Mouse (Mus musculus): ENCODE data around the gene Krtap6-5. TPM values are rescaled to one million over a fixed set of nuclear protein-coding genes. Genes with fewer than 3 reads are reported as not detected.

Krtap6-5 gene
- not detected for polyA plus RNA-seq (2015; fragmentation: Illumina TruSeq; extraction: RNeasy Lipid Tissue Mini Kit (QIAGEN cat#74804); ENCODE audit: insufficient read depth, low replicate concordance)

DNA sequence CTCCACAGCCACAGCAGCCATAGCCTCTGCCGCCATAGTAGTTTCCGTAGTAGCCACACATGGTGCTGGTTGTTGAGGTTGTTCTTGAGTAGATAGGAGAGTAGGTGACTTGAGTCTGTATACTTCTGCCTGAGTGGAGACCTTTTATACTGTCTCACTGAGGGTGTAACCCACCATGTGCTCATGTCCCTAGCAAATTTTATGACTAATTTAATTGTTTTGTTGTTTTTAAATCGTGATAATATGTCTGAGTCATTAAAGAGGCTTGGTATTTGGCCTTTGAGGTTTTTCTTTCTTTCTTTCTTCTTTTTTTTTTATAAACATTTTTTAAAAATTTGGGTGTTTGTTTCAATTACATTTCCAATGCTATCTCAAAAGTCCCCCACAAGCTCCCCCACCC, at the start of gene Krtap6-5:
Krtap6-5 (minus strand) TSS at position 101 of the 400 bp plus-strand sequence.

DNA sequence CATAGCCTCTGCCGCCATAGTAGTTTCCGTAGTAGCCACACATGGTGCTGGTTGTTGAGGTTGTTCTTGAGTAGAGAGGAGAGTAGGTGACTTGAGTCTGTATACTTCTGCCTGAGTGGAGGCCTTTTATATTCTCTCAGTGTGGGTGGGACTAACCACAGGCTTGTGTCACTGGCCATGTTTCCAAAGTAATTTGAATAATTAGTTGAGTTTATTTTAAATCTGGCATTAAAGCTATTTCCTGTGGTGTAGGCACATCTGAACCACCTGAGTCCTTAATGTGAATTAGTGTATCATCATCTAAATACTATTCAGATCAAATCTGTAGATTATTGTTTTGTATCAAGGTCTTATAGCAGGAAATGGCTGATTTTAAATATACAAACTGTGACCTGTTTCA, 16.2 kb upstream of the Krtap6-5 start, which contains the start of gene 1110025L11Rik:
1110025L11Rik (minus strand) TSS at position 101 of the 400 bp plus-strand sequence.

DNA sequence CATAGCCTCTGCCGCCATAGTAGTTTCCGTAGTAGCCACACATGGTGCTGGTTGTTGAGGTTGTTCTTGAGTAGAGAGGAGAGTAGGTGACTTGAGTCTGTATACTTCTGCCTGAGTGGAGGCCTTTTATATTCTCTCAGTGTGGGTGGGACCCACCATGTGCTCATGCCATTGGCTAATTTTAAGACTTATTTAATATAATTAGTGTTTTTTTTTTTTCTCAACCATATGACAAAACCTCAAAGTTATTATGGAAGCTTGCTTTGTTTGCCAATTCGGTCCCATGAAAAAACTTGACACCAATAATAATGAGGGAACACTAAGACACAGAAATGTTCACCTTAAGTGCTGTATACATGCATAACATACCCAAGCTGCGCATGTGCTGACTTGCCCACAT, 6.3 kb downstream of the Krtap6-5 start, which contains the start of gene Gm10228:
Gm10228 (minus strand) TSS at position 101 of the 400 bp plus-strand sequence.

DNA sequence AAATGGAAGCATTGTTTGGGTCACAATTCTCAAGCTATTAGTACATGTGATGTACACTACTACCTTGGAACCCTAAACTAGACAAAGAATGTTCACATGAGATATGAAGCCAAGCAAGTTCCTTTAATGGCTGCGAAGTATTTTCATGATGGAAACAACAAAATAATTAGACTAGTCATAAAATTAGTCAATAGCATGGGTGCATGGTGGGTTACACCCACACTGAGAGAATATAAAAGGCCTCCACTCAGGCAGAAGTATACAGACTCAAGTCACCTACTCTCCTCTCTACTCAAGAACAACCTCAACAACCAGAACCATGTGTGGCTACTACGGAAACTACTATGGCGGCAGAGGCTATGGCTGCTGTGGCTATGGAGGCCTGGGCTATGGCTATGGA, 16.3 kb downstream of the Krtap6-5 start, which contains the start of gene Krtap6-1:
Krtap6-1 (plus strand) TSS at position 301 of the 400 bp plus-strand sequence.

DNA sequence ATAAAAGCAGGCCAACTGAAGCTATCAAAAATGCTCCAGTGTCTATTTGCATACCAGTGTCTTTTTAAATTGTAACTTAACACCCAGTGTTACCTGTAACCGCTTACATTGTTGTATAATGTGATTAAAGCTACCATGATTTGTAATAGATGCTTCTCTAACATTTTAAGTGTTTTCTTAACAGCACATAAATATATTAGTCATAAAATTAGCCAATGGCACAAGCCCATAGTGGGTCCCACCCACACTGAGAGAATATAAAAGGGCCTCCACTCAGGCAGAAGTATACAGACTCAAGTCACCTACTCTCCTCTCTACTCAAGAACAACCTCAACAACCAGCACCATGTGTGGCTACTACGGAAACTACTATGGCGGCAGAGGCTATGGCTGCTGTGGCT, 32.7 kb downstream of the Krtap6-5 start, which contains the start of gene Gm10229:
Gm10229 (plus strand) TSS at position 301 of the 400 bp plus-strand sequence.

DNA sequence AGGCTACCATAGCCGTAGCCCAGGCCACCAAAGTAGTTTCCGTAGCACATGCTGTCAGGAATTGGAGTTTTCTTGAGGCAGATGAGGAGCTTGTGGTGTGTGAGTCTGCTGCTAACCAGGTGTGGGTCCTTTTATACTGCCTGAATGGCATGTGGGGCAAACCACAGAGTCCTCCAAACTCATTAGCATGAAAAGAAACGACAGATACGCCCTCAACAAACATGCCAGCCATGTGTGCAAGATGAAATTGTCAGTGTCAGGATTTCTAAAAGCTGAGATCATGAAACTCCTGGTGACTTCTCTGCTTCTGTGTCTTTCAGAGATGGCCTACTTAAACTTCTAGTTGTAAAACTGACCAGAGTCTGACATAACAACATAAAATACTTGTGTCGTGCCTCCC, 37.0 kb downstream of the Krtap6-5 start, which contains the start of gene Krtap22-2:
Krtap22-2 (minus strand) TSS at position 101 of the 400 bp plus-strand sequence.

Other genes with a start within 250 kb of the Krtap6-5 start
- gene Gm20741, start 235.7 kb downstream of the Krtap6-5 start, polyA plus RNA-seq (2015; fragmentation: Illumina TruSeq; extraction: RNeasy Lipid Tissue Mini Kit (QIAGEN cat#74804); ENCODE audit: insufficient read depth, low replicate concordance) = not detected
- not detected for gene Krtap15, start 227.7 kb downstream of the Krtap6-5 start, polyA plus RNA-seq (2015; fragmentation: Illumina TruSeq; extraction: RNeasy Lipid Tissue Mini Kit (QIAGEN cat#74804); ENCODE audit: insufficient read depth, low replicate concordance)
- gene Krtap14, start 221.7 kb downstream of the Krtap6-5 start, polyA plus RNA-seq (2015; fragmentation: Illumina TruSeq; extraction: RNeasy Lipid Tissue Mini Kit (QIAGEN cat#74804); ENCODE audit: insufficient read depth, low replicate concordance) = not detected
- gene Krtap19-1, start 178.5 kb downstream of the Krtap6-5 start, polyA plus RNA-seq (2015; fragmentation: Illumina TruSeq; extraction: RNeasy Lipid Tissue Mini Kit (QIAGEN cat#74804); ENCODE audit: insufficient read depth, low replicate concordance) = not detected
- not detected for gene Krtap19-2, start 173.6 kb downstream of the Krtap6-5 start, polyA plus RNA-seq (2015; fragmentation: Illumina TruSeq; extraction: RNeasy Lipid Tissue Mini Kit (QIAGEN cat#74804); ENCODE audit: insufficient read depth, low replicate concordance)
- gene Krtap19-3, start 169.8 kb downstream of the Krtap6-5 start, polyA plus RNA-seq (2015; fragmentation: Illumina TruSeq; extraction: RNeasy Lipid Tissue Mini Kit (QIAGEN cat#74804); ENCODE audit: insufficient read depth, low replicate concordance) = not detected
- gene Krtap19-4, start 162.8 kb downstream of the Krtap6-5 start, polyA plus RNA-seq (2015; fragmentation: Illumina TruSeq; extraction: RNeasy Lipid Tissue Mini Kit (QIAGEN cat#74804); ENCODE audit: insufficient read depth, low replicate concordance) = not detected
- gene Krtap19-5, start 151.4 kb downstream of the Krtap6-5 start, polyA plus RNA-seq (2015; fragmentation: Illumina TruSeq; extraction: RNeasy Lipid Tissue Mini Kit (QIAGEN cat#74804); ENCODE audit: insufficient read depth, low replicate concordance) = not detected
- gene Krtap19-9b, start 115.6 kb downstream of the Krtap6-5 start, polyA plus RNA-seq (2015; fragmentation: Illumina TruSeq; extraction: RNeasy Lipid Tissue Mini Kit (QIAGEN cat#74804); ENCODE audit: insufficient read depth, low replicate concordance) = not detected
- gene Krtap16-3, start 85.0 kb downstream of the Krtap6-5 start, polyA plus RNA-seq (2015; fragmentation: Illumina TruSeq; extraction: RNeasy Lipid Tissue Mini Kit (QIAGEN cat#74804); ENCODE audit: insufficient read depth, low replicate concordance) = not detected
- gene Krtap22-2, start 37.1 kb downstream of the Krtap6-5 start, polyA plus RNA-seq (2015; fragmentation: Illumina TruSeq; extraction: RNeasy Lipid Tissue Mini Kit (QIAGEN cat#74804); ENCODE audit: insufficient read depth, low replicate concordance) = not detected
- gene Gm10229, start 32.6 kb downstream of the Krtap6-5 start, polyA plus RNA-seq (2015; fragmentation: Illumina TruSeq; extraction: RNeasy Lipid Tissue Mini Kit (QIAGEN cat#74804); ENCODE audit: insufficient read depth, low replicate concordance) = not detected
- gene Krtap6-1, start 16.2 kb downstream of the Krtap6-5 start, polyA plus RNA-seq (2015; fragmentation: Illumina TruSeq; extraction: RNeasy Lipid Tissue Mini Kit (QIAGEN cat#74804); ENCODE audit: insufficient read depth, low replicate concordance) = not detected
- gene Gm10228, start 6.4 kb downstream of the Krtap6-5 start, polyA plus RNA-seq (2015; fragmentation: Illumina TruSeq; extraction: RNeasy Lipid Tissue Mini Kit (QIAGEN cat#74804); ENCODE audit: insufficient read depth, low replicate concordance) = not detected
- gene 1110025L11Rik, start 16.1 kb upstream of the Krtap6-5 start, polyA plus RNA-seq (2015; fragmentation: Illumina TruSeq; extraction: RNeasy Lipid Tissue Mini Kit (QIAGEN cat#74804); ENCODE audit: insufficient read depth, low replicate concordance) = not detected
- gene Krtap6-3, start 36.1 kb upstream of the Krtap6-5 start, polyA plus RNA-seq (2015; fragmentation: Illumina TruSeq; extraction: RNeasy Lipid Tissue Mini Kit (QIAGEN cat#74804); ENCODE audit: insufficient read depth, low replicate concordance) = not detected
- not detected for gene Gm6358, start 93.0 kb upstream of the Krtap6-5 start, polyA plus RNA-seq (2015; fragmentation: Illumina TruSeq; extraction: RNeasy Lipid Tissue Mini Kit (QIAGEN cat#74804); ENCODE audit: insufficient read depth, low replicate concordance)
- gene Gm10061, start 103.2 kb upstream of the Krtap6-5 start, polyA plus RNA-seq (2015; fragmentation: Illumina TruSeq; extraction: RNeasy Lipid Tissue Mini Kit (QIAGEN cat#74804); ENCODE audit: insufficient read depth, low replicate concordance) = not detected
- gene Gm9789, start 110.1 kb upstream of the Krtap6-5 start, polyA plus RNA-seq (2015; fragmentation: Illumina TruSeq; extraction: RNeasy Lipid Tissue Mini Kit (QIAGEN cat#74804); ENCODE audit: insufficient read depth, low replicate concordance) = not detected
- gene Gm7735, start 121.6 kb upstream of the Krtap6-5 start, polyA plus RNA-seq (2015; fragmentation: Illumina TruSeq; extraction: RNeasy Lipid Tissue Mini Kit (QIAGEN cat#74804); ENCODE audit: insufficient read depth, low replicate concordance) = not detected
- gene 1110057P08Rik, start 126.9 kb upstream of the Krtap6-5 start, polyA plus RNA-seq (2015; fragmentation: Illumina TruSeq; extraction: RNeasy Lipid Tissue Mini Kit (QIAGEN cat#74804); ENCODE audit: insufficient read depth, low replicate concordance) = not detected
- gene Krtap20-2, start 158.0 kb upstream of the Krtap6-5 start, polyA plus RNA-seq (2015; fragmentation: Illumina TruSeq; extraction: RNeasy Lipid Tissue Mini Kit (QIAGEN cat#74804); ENCODE audit: insufficient read depth, low replicate concordance) = not detected

All from spleen, adult 10 weeks (tissue).